Mouse (Mus musculus): ENCODE measurements around the gene Lyrm7.
"Not testable (repeated sequence)": the region's sequence is repeated elsewhere in the genome, so short reads cannot be mapped to it uniquely, and the experiment has no call there.

Gene Lyrm7

GRCm38 (mm10) chr11:54881051-54881474, 20.3 kb upstream of the Lyrm7 start:
- no peak for DNase-seq (ENCODE audit: low spot score in 2 of 2)

GRCm38 (mm10) chr11:54879922-54880321, 19.2 kb upstream of the Lyrm7 start:
- DNase-seq (ENCODE audit: low spot score in 2 of 2): no peak

- DNase-seq (ENCODE audit: low spot score in 2 of 2): peak in 1 of 2 experiments; percentile 48
These were observed 18.7 kb upstream of the Lyrm7 start for GRCm38 (mm10) chr11:54879434-54879833.

GRCm38 (mm10) chr11:54878893-54879292, 18.2 kb upstream of the Lyrm7 start:
- no peak for DNase-seq (ENCODE audit: low spot score in 2 of 2)

GRCm38 (mm10) chr11:54876031-54876430, 15.3 kb upstream of the Lyrm7 start:
- no peak for DNase-seq (ENCODE audit: low spot score in 2 of 2)

- no peak for DNase-seq (ENCODE audit: low spot score in 2 of 2)
These were observed 11.3 kb upstream of the Lyrm7 start for GRCm38 (mm10) chr11:54871831-54872537.

- DNase-seq (ENCODE audit: low spot score in 2 of 2): no peak
These were observed 8.6 kb upstream of the Lyrm7 start for GRCm38 (mm10) chr11:54869318-54869717.

- DNase-seq (ENCODE audit: low spot score in 2 of 2): no peak
These were observed 7.7 kb upstream of the Lyrm7 start for GRCm38 (mm10) chr11:54868445-54868844.

GRCm38 (mm10) chr11:54867903-54868434, 7.3 kb upstream of the Lyrm7 start:
- no peak for DNase-seq (ENCODE audit: low spot score in 2 of 2)

- DNase-seq (ENCODE audit: low spot score in 2 of 2): no peak
These were observed 6.3 kb upstream of the Lyrm7 start for GRCm38 (mm10) chr11:54867049-54867385.

- DNase-seq (ENCODE audit: low spot score in 2 of 2): peak; percentile 83 to 94
These were observed 5.7 kb upstream of the Lyrm7 start, which contains the start of gene Hint1 for GRCm38 (mm10) chr11:54866119-54867048. Gene Hint1 (plus strand): TSS chr11:54866383.

GRCm38 (mm10) chr11:54865330-54866085, 4.8 kb upstream of the Lyrm7 start:
- no peak for DNase-seq (ENCODE audit: low spot score in 2 of 2)

- DNase-seq (ENCODE audit: low spot score in 2 of 2): peak in 1 of 2 experiments; percentile 59
These were observed 2.2 kb upstream of the Lyrm7 start for GRCm38 (mm10) chr11:54862621-54863520.

GRCm38 (mm10) chr11:54861471-54862420, 1.0 kb upstream of the Lyrm7 start:
- no peak for DNase-seq (ENCODE audit: low spot score in 2 of 2)

- DNase-seq (ENCODE audit: low spot score in 2 of 2): no peak
These were observed 1.2 kb downstream of the Lyrm7 start for GRCm38 (mm10) chr11:54859322-54860165.

GRCm38 (mm10) chr11:54858880-54859279, 1.8 kb downstream of the Lyrm7 start:
- not testable (repeated sequence) for DNase-seq (ENCODE audit: low spot score in 2 of 2)

GRCm38 (mm10) chr11:54851656-54852055, 9.1 kb downstream of the Lyrm7 start:
- DNase-seq (ENCODE audit: low spot score in 2 of 2): no peak

- DNase-seq (ENCODE audit: low spot score in 2 of 2): no peak
These were observed 10.6 kb downstream of the Lyrm7 start for GRCm38 (mm10) chr11:54849961-54850758.
